ENCODE assay signal across 10 mouse cellular contexts in genomic region chr11:114923961-114924360, GRCm38 (mm10). TPM values are rescaled to one million over a fixed set of nuclear protein-coding genes. Genes with fewer than 3 reads are reported as not detected.
DNase-seq lines count a peak whose midpoint lies in the region; ATAC-seq and TF ChIP-seq lines count a peak whose summit lies in the region.
"Had no signal": no experiment of that assay in that cellular context is flagged by ENCODE, and none has a peak within 500 bp of the region (broad histone marks: within the 10 kb centered on the region; RNA-seq: fewer than 3 reads in every experiment).

No protein-coding gene starts in this region.

- DNase-seq in cerebellum, postnatal 14 days: peak; percentile 29 to 40
- DNase-seq in cerebellum, adult 9-11 months: no peak
- DNase-seq in neural tube, embryonic 11.5 days (ENCODE audit: low spot score): peak; percentile 26
- peak; percentile 63 for DNase-seq in liver, postnatal 0 days
- peak; percentile 40 to 47 for DNase-seq in thymus, postnatal 36 days
- DNase-seq in gastrocnemius, adult 8-10 months (ENCODE audit: low spot score in 2 of 2): no peak

- TF ChIP-seq CTCF in liver, postnatal 0 days (IDR thresholded peaks at IDR 0.05; ENCODE audit: low read depth): peak; percentile 74

- no peak overlapping the region for H3K4me3 ChIP-seq in neural tube, embryonic 11.5 days (ENCODE audit: low read depth, low read length)
- H3K4me3 ChIP-seq in neural tube, embryonic 15.5 days (replicated peaks): no peak overlapping the region
- no peak overlapping the region for H3K4me3 ChIP-seq in liver, postnatal 0 days (ENCODE audit: low read depth, low read length)

- no peaks in the 10 kb centered on the region for H3K9me3 ChIP-seq in neural tube, embryonic 11.5 days (ENCODE audit: control insufficient read depth, low read length)
- H3K9me3 ChIP-seq in neural tube, embryonic 15.5 days (replicated peaks): no peaks in the 10 kb centered on the region
- H3K9me3 ChIP-seq in liver, postnatal 0 days (ENCODE audit: low read length): no peaks in the 10 kb centered on the region; the same call in 1 of the 2 replicates

- no peak overlapping the region for H3K27ac ChIP-seq in neural tube, embryonic 11.5 days (ENCODE audit: low read depth, low read length)
- no peak overlapping the region for H3K27ac ChIP-seq in neural tube, embryonic 15.5 days (replicated peaks)
- no peak overlapping the region for H3K27ac ChIP-seq in liver, postnatal 0 days (ENCODE audit: low read depth)
- H3K27ac ChIP-seq: macrophage had no signal

- no peak for ATAC-seq in neural tube, embryonic 11.5 days (ENCODE audit: insufficient read depth, low FRiP score, low TSS enrichment)
- ATAC-seq in neural tube, embryonic 15.5 days (ENCODE audit: low FRiP score): no peak
- ATAC-seq in liver, postnatal 0 days: no peak
- ATAC-seq in inflammation-experienced regulatory T-cells, adult 6 months: no peak

- 70% methylated on average over 4 of the region's 4 CpGs for WGBS in neural tube, embryonic 11.5 days
- WGBS in neural tube, embryonic 15.5 days: 77% methylated on average over 4 of the region's 4 CpGs
- WGBS in liver, postnatal 0 days (ENCODE audit: insufficient replicate concordance): 60% methylated on average over 4 of the region's 4 CpGs

- H3K27me3 ChIP-seq in neural tube, embryonic 11.5 days (ENCODE audit: control insufficient read depth, insufficient read depth, low read length): no peaks in the 10 kb centered on the region
- no peaks in the 10 kb centered on the region for H3K27me3 ChIP-seq in neural tube, embryonic 15.5 days (replicated peaks)
- H3K27me3 ChIP-seq in liver, postnatal 0 days (ENCODE audit: insufficient read depth, low read length): no peaks in the 10 kb centered on the region; the same call in 1 of the 2 replicates

- TF ChIP-seq EP300 in liver, postnatal 0 days (IDR thresholded peaks at IDR 0.05; ENCODE audit: low read depth): no peak

- no peak overlapping the region for H3K4me2 ChIP-seq in neural tube, embryonic 11.5 days (ENCODE audit: low read depth)
- H3K4me2 ChIP-seq in neural tube, embryonic 15.5 days: no peak overlapping the region
- H3K4me2 ChIP-seq in liver, postnatal 0 days (ENCODE audit: low read depth, low read length): no peak overlapping the region

- no peaks in the 10 kb centered on the region for H3K36me3 ChIP-seq in neural tube, embryonic 11.5 days (ENCODE audit: control insufficient read depth, insufficient read depth, low read length)
- H3K36me3 ChIP-seq in neural tube, embryonic 15.5 days: no peaks in the 10 kb centered on the region
- no peaks in the 10 kb centered on the region for H3K36me3 ChIP-seq in liver, postnatal 0 days (replicated peaks; ENCODE audit: insufficient read depth, low read length)

- H3K9ac ChIP-seq in neural tube, embryonic 11.5 days (ENCODE audit: low read length): no peak overlapping the region
- no peak overlapping the region for H3K9ac ChIP-seq in neural tube, embryonic 15.5 days (replicated peaks)
- no peak overlapping the region for H3K9ac ChIP-seq in liver, postnatal 0 days (replicated peaks)

- no peaks in the 10 kb centered on the region for H3K4me1 ChIP-seq in neural tube, embryonic 11.5 days (ENCODE audit: control insufficient read depth, insufficient read depth, low read length)
- H3K4me1 ChIP-seq in neural tube, embryonic 15.5 days: no peaks in the 10 kb centered on the region
- no peaks in the 10 kb centered on the region for H3K4me1 ChIP-seq in liver, postnatal 0 days (ENCODE audit: insufficient read depth)

RNA-seq across cellular contexts. Expression of gene Cd300lb, which starts 10.2 kb away (rescaled TPM):
- 0.20 TPM in 1 of 2 replicates, not detected in the other for polyA plus RNA-seq in neural tube, embryonic 11.5 days (2014; fragmentation: Nextera tagmentation; extraction: Ambion mirVana)
- polyA plus RNA-seq in neural tube, embryonic 15.5 days (2015; fragmentation: Nextera tagmentation; extraction: Ambion mirVana): 0.05 and 0.28 TPM in 2 replicates
- 1.8 and 2.5 TPM in 2 replicates for polyA plus RNA-seq in liver, postnatal 0 days (2015; fragmentation: Nextera tagmentation; extraction: Ambion mirVana)
- total RNA-seq in gastrocnemius, adult 8-10 months (2022): under 1 TPM; 0.12 to 0.17 (median 0.16) TPM
- polyA plus RNA-seq in inflammation-experienced regulatory T-cells, adult 6 months (2017; shearing (Covaris generic)): not detected

RNA-seq across cellular contexts. Expression of gene Cd300a, which starts 34.1 kb away (rescaled TPM):
- polyA plus RNA-seq in neural tube, embryonic 11.5 days (2014; fragmentation: Nextera tagmentation; extraction: Ambion mirVana): 0.62 and 1.0 TPM in 2 replicates
- 0.59 and 1.3 TPM in 2 replicates for polyA plus RNA-seq in neural tube, embryonic 15.5 days (2015; fragmentation: Nextera tagmentation; extraction: Ambion mirVana)
- polyA plus RNA-seq in liver, postnatal 0 days (2015; fragmentation: Nextera tagmentation; extraction: Ambion mirVana): 7.7 and 9.7 TPM in 2 replicates
- total RNA-seq in gastrocnemius, adult 8-10 months (2022): under 1 TPM; 0.29 to 0.54 (median 0.34) TPM
- polyA plus RNA-seq in inflammation-experienced regulatory T-cells, adult 6 months (2017; shearing (Covaris generic)): under 1 TPM; 0.12 to 0.75 (median 0.27) TPM

RNA-seq across cellular contexts. Expression of gene Cd300c, which starts 45.0 kb away (rescaled TPM):
- 0.41 TPM in 1 of 2 replicates, not detected in the other for polyA plus RNA-seq in neural tube, embryonic 11.5 days (2014; fragmentation: Nextera tagmentation; extraction: Ambion mirVana)
- not detected in 2 replicates for polyA plus RNA-seq in neural tube, embryonic 15.5 days (2015; fragmentation: Nextera tagmentation; extraction: Ambion mirVana)
- polyA plus RNA-seq in liver, postnatal 0 days (2015; fragmentation: Nextera tagmentation; extraction: Ambion mirVana): 0.29 TPM in 1 of 2 replicates, not detected in the other
- not detected for total RNA-seq in gastrocnemius, adult 8-10 months (2022)
- polyA plus RNA-seq in inflammation-experienced regulatory T-cells, adult 6 months (2017; shearing (Covaris generic)): not detected
- polyA plus RNA-seq: stomach, embryonic 16.5 days had no signal

Comparison
In these comparisons a context has a peak if more than half of its experiments do, and no peak if none do; other contexts are left out.
1. DNase-seq: peak in cerebellum, postnatal 14 days (2 of 2), neural tube, embryonic 11.5 days (single experiment), liver, postnatal 0 days (single experiment) and thymus, postnatal 36 days (2 of 2); none in cerebellum, adult 9-11 months (single experiment) and gastrocnemius, adult 8-10 months (0 of 2).